Mouse (Mus musculus) induced T-regulatory cell, adult 2 months (primary cell): ENCODE measurements around the gene L1cam.

ENCODE experiments used
- DNase-seq: peaks from one replicate; pipeline ENCODE4 v3.0.0-alpha.2; 2012; ENCODE audit warnings: low read depth

Gene L1cam

DNA sequence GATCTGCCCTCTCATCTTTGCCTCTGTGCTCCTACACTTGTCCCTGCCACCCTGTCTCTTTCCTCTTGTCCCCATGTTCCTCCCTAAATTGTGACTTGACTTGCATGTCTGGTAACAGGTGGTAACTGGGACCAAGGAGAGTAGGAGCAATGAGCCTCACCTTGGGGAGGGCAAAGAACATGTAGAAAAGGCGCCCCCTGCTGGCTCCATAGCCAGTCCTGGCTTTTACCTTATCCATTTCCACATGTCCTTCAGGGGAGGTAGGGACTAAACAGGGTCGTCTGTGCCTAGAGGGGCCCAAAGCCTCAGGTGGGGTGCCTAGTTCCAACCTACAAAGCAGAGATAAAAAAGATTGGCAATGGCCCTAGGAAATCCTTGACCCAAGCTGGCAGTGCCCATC, at the start of gene L1cam:
L1cam (minus strand) TSS at position 387 of the 400 bp plus-strand sequence.
- DNase-seq: peak; percentile 62

DNA sequence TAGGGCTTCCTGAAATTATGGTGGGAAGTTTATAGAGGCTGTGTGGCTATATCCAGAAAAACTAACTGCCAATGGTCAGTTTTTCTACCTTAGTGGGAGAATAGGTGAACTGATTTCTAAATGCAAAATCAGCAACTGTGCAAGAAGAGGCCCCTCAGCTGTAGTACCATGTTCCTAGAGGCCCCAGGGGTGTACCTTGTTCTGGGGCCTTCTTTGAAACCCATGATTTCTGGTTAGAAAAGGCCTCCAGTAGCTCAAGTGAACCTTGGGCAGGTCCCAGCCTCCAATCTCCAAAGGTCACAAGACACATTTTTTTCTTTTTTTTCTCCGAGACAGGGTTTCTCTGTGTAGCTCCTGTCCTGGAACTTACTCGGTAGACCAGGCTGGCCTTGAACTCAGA, 46.4 kb upstream of the L1cam start:
- DNase-seq: no peak

DNA sequence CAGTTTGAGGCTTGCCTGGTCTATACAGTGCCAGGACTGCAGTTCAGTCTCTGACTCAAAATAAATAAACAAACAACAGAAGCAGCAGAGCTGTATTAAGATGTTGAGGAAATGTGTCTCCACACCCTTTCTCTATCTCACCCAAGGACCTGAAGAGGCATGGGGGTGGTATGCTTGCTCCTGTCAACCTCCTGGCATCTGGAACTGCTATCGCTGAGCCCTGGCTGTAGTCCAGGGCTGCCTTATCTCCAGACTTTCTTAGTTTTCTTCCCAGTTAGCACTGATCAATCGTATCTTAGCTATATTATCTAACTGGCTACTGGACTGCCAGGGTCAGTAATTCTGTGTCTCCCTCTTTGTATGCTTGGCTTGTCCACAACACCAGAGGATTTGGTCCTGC, 46.0 kb upstream of the L1cam start:
- no peak for DNase-seq

DNA sequence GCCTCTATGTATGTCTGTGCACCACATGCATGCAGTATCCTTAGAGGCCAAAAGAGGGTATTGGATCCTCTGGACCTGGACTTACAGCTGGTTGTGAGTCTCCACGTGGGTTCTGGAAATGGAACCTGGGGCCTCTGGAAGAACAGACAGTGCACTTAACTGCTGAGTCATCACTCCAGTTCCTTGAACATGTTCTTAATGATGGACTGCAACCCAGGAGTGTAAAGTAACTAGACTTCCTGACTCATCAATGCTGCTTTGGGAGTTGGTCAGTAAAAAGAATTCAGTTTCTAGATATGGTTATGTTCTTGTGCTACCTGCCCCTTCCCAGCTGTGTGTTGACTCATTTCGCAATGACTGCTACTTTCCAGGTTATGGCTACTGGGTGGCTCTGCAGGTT, 36.0 kb upstream of the L1cam start:
- no peak for DNase-seq

DNA sequence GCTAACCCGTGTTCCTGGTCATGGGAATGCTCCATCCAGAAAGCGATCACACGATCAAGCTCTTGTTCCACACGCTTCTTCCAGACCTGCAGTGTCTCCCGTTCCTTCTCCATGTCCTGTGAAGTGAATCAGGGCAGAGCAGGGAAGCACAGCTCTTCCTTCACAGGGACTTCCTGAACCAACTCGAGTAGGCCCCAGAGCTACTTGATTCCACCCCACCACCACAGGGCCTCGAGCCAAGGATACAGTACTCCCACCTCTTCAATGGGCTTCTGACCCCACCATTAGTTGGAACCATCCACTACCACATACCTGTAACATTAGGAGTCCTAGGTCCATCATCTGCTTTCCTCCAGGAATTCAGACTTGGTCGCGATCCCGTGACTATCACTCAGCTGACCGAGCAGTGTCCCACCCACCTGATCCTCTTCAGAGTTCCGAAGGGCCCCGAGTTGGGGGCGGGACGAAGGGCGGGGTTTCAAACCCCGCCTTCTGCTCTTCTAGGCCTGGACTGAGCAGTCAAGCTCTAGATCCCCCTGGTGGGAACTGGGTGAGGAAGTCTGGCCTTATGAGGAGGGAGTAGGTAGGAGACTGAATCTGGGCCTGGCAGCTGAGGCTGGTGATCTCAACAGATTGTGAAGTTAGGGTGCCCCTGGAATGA, 34.6 kb upstream of the L1cam start, which contains the start of gene Renbp:
Renbp (minus strand) TSS at position 449 of the 661 bp plus-strand sequence.
- DNase-seq: peak; percentile 71

DNA sequence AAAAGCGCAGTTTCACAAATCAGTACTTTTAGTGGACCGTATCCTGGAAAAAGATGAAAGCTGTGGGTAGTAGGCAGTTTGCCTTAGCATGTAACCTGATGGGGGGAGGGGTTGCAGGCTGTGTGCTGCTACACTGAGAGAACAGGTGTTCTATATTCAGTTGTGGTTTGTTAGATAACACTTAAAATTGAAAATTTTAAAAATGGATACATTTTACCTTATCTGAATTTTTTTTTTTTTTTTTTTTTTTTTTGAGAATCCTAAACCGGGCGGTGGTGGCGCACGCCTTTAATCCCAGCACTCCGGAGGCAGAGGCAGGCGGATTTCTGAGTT, 26.6 kb upstream of the L1cam start:
- no peak for DNase-seq

DNA sequence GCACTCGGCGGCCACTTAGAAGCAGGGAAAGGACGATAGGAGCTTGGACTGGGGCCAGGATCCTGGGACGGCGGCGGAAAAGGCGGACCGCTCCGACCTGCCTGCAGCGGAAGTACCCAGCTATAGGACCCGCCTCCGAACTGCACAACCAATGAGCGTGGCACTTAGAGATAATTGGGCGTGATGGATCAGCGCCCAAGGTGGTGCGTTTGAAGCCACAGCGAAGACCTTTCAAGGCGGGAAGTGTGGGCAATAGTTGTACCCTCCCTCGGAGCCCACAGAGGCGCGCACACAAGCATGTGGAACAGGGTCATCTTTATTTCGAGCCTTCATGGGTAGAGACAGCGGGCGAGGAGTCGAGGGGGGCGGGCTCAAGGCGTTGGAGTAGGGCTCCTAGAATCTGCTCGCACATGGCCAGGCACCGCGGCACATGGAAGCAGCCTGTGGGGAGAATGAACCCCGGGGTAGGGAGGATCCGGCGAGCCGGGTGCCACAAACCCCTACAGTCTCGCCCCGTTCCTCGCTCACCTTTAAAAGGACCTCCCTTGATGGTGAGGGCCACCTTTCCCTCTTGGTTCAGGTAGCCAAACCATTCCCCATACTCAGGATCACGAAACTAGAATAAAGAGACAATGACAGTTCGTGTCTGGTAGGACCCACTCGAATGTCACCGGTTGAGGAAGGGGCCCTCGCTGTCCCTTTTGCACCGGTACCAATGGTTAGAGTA, 26.1 kb upstream of the L1cam start, which contains the start of the genes Arhgap4 and Naa10:
Arhgap4 (minus strand) TSS at position 48 of the 727 bp plus-strand sequence.
Naa10 (minus strand) TSS at position 122 of the 727 bp plus-strand sequence.
- DNase-seq: peak; percentile 89

DNA sequence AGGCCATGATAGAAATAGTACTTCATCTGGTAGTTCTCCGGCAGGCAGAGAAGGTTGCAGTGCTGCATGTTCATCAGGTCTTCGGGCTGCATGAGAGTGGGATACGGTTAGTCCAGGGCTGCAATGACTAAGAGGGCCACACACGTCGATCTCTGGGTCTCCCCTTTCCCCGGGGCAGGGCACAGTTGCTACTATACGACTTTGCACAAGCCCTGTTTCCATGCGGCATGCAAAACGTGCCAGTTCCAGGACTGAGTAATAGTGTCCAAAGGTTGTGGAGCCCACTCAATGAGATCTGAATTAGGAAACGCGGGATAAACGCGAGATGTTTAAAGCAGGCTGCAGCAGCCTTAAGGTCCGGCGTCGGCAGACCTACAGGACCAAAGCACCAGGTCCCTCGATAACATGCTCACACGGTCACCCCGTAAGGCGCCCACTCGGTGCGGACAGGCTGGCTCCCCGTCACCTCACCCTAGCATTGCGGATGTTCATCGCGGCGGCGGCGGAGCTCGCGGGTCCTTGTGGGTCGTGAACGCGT, 25.4 kb upstream of the L1cam start:
- DNase-seq: no peak

DNA sequence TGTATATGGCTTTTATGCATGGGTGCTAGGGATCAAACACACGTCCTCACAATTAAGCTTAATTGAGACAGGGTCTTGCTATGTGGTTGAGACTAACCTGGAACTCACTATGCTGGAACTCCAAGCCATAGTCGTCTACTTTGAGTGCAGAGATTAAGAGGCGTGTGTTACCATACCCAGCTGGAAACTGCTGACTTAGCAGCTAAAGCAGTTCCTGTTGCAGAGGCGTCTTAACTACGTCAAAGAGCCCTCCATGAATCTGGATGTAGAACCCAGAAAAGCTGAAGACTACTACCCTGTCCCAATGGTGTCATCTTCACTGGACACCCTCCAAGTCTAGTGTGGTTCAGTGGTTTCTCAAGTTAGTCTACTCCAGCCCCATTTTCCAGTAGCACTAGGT, 22.7 kb upstream of the L1cam start:
- peak; percentile 57 for DNase-seq

DNA sequence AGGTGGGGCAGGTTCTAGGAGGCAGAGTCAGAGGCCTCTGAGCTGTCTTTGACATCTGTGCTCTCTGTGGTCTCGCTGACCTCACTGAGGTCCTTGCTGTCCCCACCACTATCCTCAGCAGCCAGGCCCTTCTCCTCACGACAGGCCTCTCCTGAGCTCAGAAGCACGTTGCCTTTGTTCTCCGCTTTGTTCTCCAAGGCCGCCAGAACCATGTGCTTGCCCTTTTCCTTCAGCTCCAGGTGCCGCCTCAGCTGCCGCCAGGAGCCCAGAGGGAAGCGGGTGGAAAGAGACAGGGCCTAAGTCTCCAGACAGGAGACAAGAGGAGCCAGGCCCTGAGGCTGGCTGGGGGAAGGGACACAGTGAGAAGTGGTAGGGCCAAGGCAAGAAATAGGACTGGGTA, 21.0 kb upstream of the L1cam start:
- DNase-seq: no peak

DNA sequence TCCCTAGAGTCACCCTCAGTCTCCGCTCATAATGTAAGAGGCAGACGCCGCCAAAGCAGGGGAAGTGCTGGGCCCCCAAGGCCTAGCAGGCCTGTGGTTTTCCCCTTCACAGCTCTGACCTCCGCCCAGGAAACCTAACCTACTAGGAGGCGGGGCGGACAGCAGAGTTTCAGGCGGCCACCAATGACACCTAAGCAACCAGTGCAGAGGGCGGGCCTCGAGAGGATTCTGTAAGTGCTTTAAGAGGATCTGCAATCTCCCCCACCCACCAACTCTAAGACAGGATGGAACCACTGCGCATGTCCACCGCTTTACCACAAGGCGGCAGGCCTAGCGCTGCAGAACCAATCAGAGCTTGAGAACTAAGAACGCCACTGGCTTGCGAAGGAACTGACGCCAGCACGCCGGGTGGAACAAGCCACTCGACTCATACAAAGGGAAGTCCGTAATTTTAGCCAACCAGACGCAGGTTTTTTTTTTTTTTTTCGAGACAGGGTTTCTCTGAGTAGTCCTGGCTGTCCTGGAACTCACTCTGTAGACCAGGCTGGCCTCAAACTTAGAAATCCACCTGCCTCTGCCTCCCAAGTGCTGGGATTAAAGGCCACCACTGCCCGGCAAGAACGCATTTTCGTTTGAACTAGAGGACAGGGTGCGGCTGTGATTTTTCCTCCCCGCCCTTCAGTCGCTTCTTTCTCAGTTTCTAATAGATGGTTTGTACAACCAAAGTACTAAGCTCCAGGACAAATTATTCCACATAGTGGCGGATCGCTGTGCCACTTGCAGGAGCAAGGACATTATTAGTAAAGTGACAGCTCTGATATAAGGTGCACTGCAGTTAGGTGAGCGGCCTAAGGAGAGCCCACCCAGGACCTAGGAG, 19.2 kb upstream of the L1cam start:
- DNase-seq: peak; percentile 97

DNA sequence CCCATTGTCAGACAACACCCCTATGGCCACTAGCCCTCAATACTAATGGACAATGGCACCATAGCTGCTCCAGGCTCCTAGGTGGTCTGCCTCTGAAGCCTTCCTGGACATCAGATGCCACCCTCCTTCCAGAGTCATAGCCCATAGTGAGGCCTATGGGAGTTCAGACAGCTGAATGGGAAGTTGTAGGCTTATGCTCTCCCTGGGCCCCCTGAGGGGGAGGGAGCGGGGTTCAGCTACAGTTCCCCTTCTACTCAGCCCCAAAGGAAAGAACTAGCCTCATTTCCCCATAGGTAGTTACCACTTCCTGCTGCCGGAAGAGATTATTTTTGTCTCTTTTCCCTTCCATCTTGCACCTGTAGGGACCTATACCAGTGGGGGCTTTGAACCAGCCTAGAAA, 15.7 kb upstream of the L1cam start:
- peak; percentile 81 for DNase-seq

DNA sequence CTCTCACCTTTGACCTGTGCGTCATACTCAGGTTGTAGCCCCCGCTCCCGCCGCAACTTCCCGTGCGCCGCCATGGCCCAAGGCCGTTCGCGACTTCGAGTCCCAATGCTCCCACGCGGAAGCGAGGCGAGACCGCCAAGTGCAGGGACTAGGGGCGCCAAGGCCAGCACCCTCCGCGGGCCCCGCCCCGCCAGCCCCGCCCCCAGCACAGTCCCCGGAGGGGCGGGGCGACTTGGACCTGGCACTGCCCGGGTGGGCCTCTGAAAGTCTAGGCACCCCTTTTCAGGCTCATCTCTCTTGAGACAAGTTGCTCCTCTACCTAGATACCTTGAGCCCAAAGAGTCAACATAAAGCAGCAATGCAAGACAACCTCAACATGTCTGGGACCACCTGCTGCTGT, 15.3 kb upstream of the L1cam start:
- peak; percentile 79 for DNase-seq

DNA sequence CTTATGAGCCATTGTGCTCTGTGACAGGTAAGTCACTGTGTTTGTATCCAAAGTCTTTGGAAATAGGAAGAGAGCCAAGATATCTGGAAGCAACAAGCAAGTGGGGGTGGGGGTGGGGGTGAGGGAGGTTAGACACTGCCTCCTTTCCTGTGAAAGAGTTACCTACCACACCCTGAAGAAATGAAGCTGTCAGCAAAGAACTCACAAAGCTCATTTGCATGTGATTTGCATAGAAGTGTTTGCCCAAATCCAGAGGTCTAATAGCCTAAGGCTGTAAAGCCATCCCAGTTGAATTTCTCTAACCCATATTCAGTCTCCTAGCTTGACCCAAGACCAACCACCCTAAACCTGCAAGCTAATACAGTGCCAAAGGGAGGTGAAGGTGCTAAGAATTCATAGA, 14.5 kb upstream of the L1cam start:
- peak; percentile 66 for DNase-seq

DNA sequence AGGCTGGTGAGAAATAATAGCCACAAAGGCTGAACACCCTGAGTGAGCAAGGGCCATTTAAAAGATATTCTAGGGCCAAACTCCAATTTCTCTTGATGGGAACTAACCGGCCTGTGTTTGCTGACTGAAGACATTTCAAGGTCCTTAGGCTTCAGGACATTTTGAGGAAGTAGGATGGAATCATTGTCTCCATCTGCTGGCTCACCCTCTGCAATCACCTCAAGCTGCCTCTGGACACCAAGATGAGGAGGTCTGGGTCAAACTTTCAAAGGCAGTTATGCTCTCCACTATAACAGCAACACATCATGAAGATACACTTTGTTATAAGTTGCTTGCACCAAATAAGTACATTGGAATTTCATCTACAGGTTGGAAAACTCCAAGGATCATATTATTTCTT, 14.1 kb upstream of the L1cam start:
- DNase-seq: no peak

DNA sequence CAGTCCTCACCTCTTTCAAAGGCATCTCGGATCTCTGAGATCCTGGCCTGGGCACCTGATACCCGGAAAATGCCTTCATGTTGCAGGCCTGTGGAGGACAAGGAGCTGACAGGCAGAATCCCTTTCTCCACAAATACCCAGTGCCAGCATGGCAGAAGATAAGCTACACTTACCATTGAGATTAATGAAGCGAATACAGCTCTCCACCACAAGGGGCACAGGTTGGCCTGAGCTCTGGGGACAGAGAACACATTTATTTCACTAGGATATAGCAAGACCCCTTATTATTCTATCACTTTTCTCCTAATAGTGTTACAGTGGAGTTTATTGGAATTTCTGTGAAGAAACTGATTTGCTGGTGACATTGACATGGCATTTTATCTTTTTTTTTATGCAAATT, 2.1 kb upstream of the L1cam start:
- DNase-seq: no peak

DNA sequence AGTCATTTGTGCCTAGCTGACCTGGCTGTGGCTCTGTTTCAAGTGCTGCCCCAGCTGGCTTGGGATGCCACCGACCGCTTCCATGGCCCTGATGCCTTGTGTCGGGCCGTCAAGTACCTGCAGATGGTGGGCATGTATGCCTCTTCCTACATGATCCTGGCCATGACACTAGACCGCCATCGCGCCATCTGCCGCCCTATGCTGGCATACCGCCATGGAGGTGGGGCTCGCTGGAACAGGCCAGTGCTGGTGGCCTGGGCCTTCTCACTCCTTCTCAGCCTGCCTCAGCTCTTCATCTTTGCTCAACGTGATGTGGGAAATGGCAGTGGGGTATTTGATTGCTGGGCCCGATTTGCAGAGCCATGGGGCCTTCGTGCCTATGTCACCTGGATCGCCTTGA, 3.1 kb downstream of the L1cam start:
- DNase-seq: no peak

DNA sequence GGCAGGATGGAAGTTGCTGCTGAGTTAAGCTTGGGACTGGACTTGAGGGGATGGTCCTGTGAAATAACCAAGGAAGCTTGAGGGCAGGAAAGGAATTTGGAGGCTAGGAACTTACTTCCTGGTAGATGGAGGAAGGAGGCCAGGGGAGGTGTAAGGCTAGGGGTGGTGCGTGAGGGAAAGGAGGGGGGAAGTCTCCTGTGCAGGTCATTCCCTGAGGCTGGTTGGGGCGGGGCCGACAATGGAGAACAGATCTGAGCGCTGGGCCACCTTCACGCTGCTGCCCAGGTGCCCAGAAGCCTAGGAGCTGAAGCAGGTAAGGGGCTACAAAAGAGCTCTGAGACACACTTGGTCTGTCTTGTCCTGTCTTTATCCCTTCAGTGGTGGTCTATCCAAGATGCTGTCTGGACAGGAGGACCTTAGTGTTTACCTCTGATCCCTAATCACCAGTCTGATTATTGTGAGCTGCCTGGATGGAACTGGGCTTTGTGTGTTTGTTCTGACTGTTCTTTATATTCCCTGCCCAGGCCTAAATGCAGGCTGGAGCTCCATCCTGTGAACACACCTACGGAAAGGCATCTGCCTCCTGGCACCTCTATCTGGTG, 4.3 kb downstream of the L1cam start, which contains the start of gene Avpr2:
Avpr2 (plus strand) TSS at position 552 of the 602 bp plus-strand sequence.
- no peak for DNase-seq

DNA sequence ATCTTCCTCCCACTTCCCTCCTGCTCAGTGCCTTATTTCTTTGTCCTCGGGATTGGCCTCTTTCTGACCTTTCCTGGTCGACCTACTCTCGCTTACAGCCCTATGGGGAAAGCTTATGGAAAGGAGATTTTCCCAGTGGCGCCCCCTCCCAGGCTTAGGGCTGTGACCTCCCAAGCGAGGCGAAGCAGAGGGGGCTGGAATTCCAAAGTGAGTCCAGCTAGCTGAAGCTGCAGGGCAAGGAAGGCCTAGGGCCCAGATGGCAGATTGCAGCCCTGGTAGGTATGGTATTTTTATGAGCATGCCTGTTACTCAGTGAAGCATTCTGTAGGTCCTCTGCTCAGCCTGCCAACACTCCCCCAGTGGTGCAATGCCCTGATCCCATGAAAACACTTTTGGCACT, 14.4 kb downstream of the L1cam start:
- no peak for DNase-seq

DNA sequence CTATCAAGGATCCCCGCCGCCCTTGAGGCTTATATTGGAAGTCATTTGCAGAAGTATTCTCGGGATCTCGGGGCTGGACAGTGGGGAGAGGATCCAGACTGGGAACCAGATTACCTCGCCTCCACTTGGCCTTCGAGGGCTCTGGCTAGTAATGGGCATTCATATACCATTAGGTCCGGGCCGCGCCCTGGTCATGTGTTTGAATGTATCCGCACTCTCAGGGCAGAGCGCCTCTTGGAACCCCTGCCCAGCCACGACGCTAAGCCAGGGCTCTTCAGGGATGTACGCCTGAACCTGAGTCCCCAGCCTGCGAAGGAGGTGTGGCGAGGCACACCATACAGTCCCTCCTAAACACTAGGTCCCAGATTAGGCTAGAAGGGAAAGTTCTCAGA, 14.9 kb downstream of the L1cam start:
- DNase-seq: no peak

DNA sequence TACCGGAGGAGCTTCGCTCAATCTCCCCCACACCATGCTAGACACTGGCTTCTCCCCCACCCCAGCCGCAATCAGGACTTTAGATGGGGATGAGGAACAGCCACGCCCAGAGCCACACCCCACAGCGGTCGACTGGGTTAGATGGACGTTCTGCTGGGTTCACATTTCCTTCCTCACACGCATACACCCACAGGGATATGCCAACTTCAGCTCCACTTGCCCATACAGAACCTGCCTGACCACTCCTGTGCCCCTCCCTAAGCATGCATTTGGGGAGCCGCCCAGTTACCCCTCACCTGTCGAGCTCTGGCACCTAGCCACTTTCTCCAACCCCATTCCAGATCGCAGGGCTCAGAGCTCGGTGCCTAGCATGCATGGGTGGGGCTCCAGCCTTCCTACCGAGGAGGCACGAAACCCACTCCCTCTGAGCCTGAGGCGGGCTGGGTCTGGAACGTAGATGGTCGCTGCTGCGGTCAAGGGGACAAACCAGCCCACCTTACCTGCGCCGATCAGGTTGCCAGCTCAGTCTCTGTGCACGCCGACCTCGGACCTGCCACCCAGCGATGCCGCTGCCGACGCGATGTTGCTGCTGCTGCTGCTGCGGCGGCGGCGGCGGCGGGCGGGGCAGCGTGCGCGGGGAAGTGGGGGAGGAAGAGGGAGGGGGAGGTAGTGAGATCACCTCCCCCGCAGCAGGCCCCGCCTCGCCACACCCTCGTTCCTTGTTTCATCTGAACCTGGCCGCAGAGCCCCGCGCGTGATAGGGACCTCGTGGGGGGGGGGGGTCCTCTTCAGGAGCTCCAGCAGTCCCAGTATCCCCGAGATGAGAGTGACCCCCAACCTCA, 15.5 kb downstream of the L1cam start:
- DNase-seq: peak; percentile 72
